Mouse (Mus musculus): ENCODE measurements around the gene Nr3c2. TPM values are rescaled to one million over a fixed set of nuclear protein-coding genes. Genes with fewer than 3 reads are reported as not detected.

The Nr3c2 gene
- 0.80 and 0.88 TPM in 2 replicates for polyA plus RNA-seq (2012; rRNA removed)

- no peak for DNase-seq (ENCODE audit: low read depth in 1 of 2, low spot score in 2 of 2)
- H3K27me3 ChIP-seq (ENCODE audit: control insufficient read depth, insufficient read depth, low read length) = peaks cover 24% of the 10 kb centered on the region
- H3K36me3 ChIP-seq (ENCODE audit: control insufficient read depth, insufficient read depth, low read length) = no peaks in the 10 kb centered on the region
- WGBS = under 1% methylated on average over 47 of the region's 47 CpGs
- peaks cover 11% of the 10 kb centered on the region for H3K4me1 ChIP-seq (ENCODE audit: control insufficient read depth, insufficient read depth, insufficient read length)
- H3K4me3 ChIP-seq (ENCODE audit: extremely low read depth, insufficient read depth, insufficient read length) = peak within 1 kb of the TSS; percentile 69
- no peak for TF ChIP-seq POLR2A (IDR thresholded peaks at IDR 0.05; ENCODE audit: low read depth, low read length)
- TF ChIP-seq CTCF (IDR thresholded peaks at IDR 0.05; ENCODE audit: extremely low read depth, insufficient read depth, insufficient read length, insufficient replicate concordance) = no peak
- 0 out of 2 replicates have a peak within 1 kb of the TSS, but pooled peaks have one; percentile 38 for H3K27ac ChIP-seq (ENCODE audit: insufficient read depth, low read length)
These were observed at the start of gene Nr3c2 for GRCm38 (mm10) chr8:76899411-76900154. Gene Nr3c2 (plus strand): TSS chr8:76899442.

- WGBS = 54% methylated on average over 2 of the region's 2 CpGs
These were observed 40.7 kb upstream of the Nr3c2 start for GRCm38 (mm10) chr8:76858534-76858933.

DNA sequence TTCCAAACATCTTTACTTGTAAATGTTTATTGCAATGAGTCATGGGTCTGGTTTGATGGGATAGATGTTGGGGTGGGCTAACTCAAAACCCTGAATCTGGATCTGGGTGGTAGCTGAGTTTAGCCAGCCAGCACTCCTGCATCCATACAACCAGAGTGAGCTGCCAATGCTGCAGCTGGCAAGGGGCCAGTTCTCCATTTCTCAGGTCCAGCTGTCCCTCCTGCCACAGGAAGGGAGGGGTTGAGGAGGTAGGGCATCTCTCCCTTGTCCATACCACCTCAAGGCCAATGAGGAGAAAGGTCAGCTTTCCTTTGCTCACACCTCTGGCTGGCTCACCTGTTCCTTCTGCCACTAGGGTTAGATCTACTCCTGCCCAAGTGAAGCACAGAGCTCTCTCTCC lies 39.5 kb upstream of the Nr3c2 start:
- no peaks in the 10 kb centered on the region for H3K27me3 ChIP-seq (ENCODE audit: control insufficient read depth, insufficient read depth, low read length)
- H3K4me3 ChIP-seq (ENCODE audit: extremely low read depth, insufficient read depth, insufficient read length) = no peak overlapping the region
- no peak overlapping the region for H3K27ac ChIP-seq (ENCODE audit: insufficient read depth, low read length)
- no peaks in the 10 kb centered on the region for H3K36me3 ChIP-seq (ENCODE audit: control insufficient read depth, insufficient read depth, low read length)
- H3K4me1 ChIP-seq (ENCODE audit: control insufficient read depth, insufficient read depth, insufficient read length) = no peaks in the 10 kb centered on the region
- no peak for DNase-seq (ENCODE audit: low read depth in 1 of 2, low spot score in 2 of 2)
- TF ChIP-seq CTCF (IDR thresholded peaks at IDR 0.05; ENCODE audit: extremely low read depth, insufficient read depth, insufficient read length, insufficient replicate concordance) (no peak), POLR2A (IDR thresholded peaks at IDR 0.05; ENCODE audit: low read depth, low read length) (no peak)

More at GRCm38 (mm10) chr8:76858534-76858933, 40.7 kb upstream of the Nr3c2 start:
- Histone ChIP-seq H3K4me1 (ENCODE audit: control insufficient read depth, insufficient read depth, insufficient read length) (no peaks in the 10 kb centered on the region), H3K27ac (ENCODE audit: insufficient read depth, low read length) (no peak overlapping the region), H3K36me3 (ENCODE audit: control insufficient read depth, insufficient read depth, low read length) (no peaks in the 10 kb centered on the region), H3K4me3 (ENCODE audit: extremely low read depth, insufficient read depth, insufficient read length) (no peak overlapping the region), H3K27me3 (ENCODE audit: control insufficient read depth, insufficient read depth, low read length) (no peaks in the 10 kb centered on the region)
- TF ChIP-seq POLR2A (IDR thresholded peaks at IDR 0.05; ENCODE audit: low read depth, low read length) (no peak), CTCF (IDR thresholded peaks at IDR 0.05; ENCODE audit: extremely low read depth, insufficient read depth, insufficient read length, insufficient replicate concordance) (no peak)
- DNase-seq (ENCODE audit: low read depth in 1 of 2, low spot score in 2 of 2) = no peak

DNA sequence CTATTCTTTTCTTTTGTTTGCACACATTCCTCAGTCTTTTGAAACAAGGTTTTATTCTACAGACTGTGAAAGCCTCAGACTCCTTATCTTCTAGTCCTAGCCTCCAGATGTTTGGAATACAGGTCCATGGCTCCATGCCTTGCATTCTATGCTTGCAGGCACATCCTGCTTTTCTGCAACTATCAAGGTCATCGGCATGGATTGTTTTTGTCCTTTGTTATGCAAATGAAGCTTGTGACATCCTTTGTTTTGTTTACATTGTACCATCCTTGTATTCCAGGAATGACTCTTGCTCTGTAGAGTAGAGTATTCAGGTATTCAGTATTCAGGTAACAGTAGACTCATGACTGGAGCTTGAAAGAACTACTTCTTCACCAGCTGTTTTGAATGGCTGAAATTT lies 36.2 kb upstream of the Nr3c2 start:
- Histone ChIP-seq H3K36me3 (ENCODE audit: control insufficient read depth, insufficient read depth, low read length) (no peaks in the 10 kb centered on the region), H3K4me3 (ENCODE audit: extremely low read depth, insufficient read depth, insufficient read length) (no peak overlapping the region), H3K27ac (ENCODE audit: insufficient read depth, low read length) (no peak overlapping the region), H3K27me3 (ENCODE audit: control insufficient read depth, insufficient read depth, low read length) (no peaks in the 10 kb centered on the region), H3K4me1 (ENCODE audit: control insufficient read depth, insufficient read depth, insufficient read length) (no peaks in the 10 kb centered on the region)
- DNase-seq (ENCODE audit: low read depth in 1 of 2, low spot score in 2 of 2) = no peak
- TF ChIP-seq POLR2A (IDR thresholded peaks at IDR 0.05; ENCODE audit: low read depth, low read length) = no peak
- no peak for TF ChIP-seq CTCF (IDR thresholded peaks at IDR 0.05; ENCODE audit: extremely low read depth, insufficient read depth, insufficient read length, insufficient replicate concordance)
- WGBS = 95% methylated on average over 1 of the region's 1 CpGs

DNA sequence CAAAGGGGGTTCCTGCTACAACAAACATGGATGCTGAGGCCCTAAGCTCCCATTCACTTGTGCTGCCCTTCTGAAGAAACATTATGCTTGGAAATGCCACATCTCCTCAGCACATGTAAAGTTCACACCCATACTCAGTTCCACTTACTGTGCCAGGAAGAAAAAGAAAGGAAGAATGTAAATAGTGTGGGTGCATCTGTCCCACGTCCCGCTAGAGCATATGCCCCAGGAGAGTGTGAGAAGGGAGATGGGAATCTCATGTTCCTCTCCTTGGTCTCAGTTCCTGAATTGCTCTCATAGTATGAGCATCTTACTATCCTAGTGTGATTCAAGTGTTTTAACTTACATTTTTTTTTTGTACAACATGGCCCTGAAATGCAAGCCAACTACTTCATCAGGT lies 22.4 kb upstream of the Nr3c2 start:
- 91% methylated on average over 2 of the region's 2 CpGs for WGBS
- no peaks in the 10 kb centered on the region for H3K36me3 ChIP-seq (ENCODE audit: control insufficient read depth, insufficient read depth, low read length)
- no peak for DNase-seq (ENCODE audit: low read depth in 1 of 2, low spot score in 2 of 2)
- TF ChIP-seq POLR2A (IDR thresholded peaks at IDR 0.05; ENCODE audit: low read depth, low read length) (no peak), CTCF (IDR thresholded peaks at IDR 0.05; ENCODE audit: extremely low read depth, insufficient read depth, insufficient read length, insufficient replicate concordance) (no peak)
- no peaks in the 10 kb centered on the region for H3K4me1 ChIP-seq (ENCODE audit: control insufficient read depth, insufficient read depth, insufficient read length)
- H3K27ac ChIP-seq (ENCODE audit: insufficient read depth, low read length) = no peak overlapping the region
- no peaks in the 10 kb centered on the region for H3K27me3 ChIP-seq (ENCODE audit: control insufficient read depth, insufficient read depth, low read length)
- no peak overlapping the region for H3K4me3 ChIP-seq (ENCODE audit: extremely low read depth, insufficient read depth, insufficient read length)

- WGBS = 0% methylated on average over 2 of the region's 2 CpGs
- Histone ChIP-seq H3K4me3 (ENCODE audit: extremely low read depth, insufficient read depth, insufficient read length) (no peak overlapping the region), H3K27me3 (ENCODE audit: control insufficient read depth, insufficient read depth, low read length) (peaks cover 21% of the 10 kb centered on the region), H3K4me1 (ENCODE audit: control insufficient read depth, insufficient read depth, insufficient read length) (peaks cover 8% of the 10 kb centered on the region), H3K36me3 (ENCODE audit: control insufficient read depth, insufficient read depth, low read length) (no peaks in the 10 kb centered on the region), H3K27ac (ENCODE audit: insufficient read depth, low read length) (no peak overlapping the region)
- DNase-seq (ENCODE audit: low read depth in 1 of 2, low spot score in 2 of 2) = no peak
- TF ChIP-seq CTCF (IDR thresholded peaks at IDR 0.05; ENCODE audit: extremely low read depth, insufficient read depth, insufficient read length, insufficient replicate concordance) (no peak), POLR2A (IDR thresholded peaks at IDR 0.05; ENCODE audit: low read depth, low read length) (no peak)
These were observed 2.2 kb upstream of the Nr3c2 start for GRCm38 (mm10) chr8:76897050-76897449.

Measured in spleen, adult 2 months (tissue).